Mouse (Mus musculus): ENCODE data around the gene Txnrd3.

GRCm38 (mm10) chr6:89658931-89659330 lies 15.1 kb downstream of the Txnrd3 start:
- TF ChIP-seq CTCF (IDR thresholded peaks at IDR 0.05; ENCODE audit: low read depth) (no peak), EP300 (IDR thresholded peaks at IDR 0.05; ENCODE audit: low read depth) (no peak)
